Mouse (Mus musculus): ENCODE results near the gene Ncoa5.

Ncoa5 gene

DNA sequence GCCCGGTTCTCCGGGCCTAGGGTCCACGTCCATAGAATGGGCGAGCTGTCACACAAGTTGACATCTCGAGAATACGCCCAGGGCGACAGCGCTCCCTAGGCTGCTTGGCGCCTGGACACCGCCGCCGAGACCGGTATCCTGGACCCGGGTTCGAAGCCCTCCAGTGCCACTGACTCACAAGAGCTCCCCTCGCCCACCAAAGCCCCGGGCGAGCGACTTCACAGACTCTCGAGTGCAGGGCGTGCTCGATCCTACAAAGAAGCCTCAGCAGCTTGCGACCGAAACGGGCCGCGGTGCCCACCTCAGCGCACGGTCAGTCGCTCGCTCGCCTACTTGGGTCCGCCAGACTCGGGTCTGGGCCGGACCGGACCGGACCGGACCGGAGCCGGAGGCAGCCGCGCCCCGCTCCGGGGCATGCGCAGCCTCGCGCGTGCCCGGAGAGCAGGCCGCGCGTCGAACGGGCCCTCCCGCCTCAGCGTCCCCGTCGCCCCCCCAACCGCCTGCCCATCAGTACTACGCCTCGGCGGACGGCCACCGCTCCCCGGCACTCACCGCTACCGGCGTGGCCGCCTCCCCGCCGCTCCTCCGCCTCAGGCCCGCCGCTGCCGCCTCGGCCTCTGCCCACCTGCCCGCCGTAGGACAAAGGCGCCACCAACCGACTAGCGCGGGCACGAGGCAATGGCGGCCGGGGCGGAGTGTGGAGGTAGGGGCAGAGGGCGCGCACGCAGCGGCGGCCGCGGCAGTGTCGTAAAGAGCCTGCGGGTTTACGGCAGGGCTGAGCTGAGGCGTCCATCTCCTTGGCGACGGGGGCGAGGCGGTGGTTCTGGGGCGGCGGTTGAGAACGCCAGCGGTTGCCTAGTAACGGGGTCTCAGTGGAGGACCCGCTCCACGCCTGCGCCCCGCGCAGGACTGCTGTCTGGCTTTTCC lies at the start of gene Ncoa5:
TSS of gene Ncoa5 (minus strand) at position 737 of the 927 bp plus-strand sequence.
- peak; percentile 86 for DNase-seq (ENCODE audit: low read depth)

DNA sequence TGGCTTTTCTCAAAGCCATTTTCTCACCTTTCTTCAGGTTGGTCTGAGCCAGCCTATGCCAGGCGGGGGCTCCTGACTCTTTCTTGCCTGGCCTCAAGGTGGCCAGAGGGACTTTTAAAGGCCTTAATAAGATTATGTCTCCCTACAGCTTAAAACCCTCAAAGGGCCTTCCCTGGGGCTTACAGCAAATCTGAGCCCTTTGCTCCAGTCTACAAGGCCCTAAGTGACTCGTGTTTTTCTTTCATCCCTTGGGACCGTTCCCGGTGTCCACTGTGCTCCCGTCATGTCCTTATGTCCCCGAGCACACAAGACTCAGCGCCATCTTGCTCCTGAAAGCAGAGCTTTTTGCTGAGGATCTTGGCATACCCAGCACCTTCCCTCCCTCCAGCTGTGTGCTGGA lies 46.6 kb upstream of the Ncoa5 start:
- no peak for DNase-seq (ENCODE audit: low read depth)

DNA sequence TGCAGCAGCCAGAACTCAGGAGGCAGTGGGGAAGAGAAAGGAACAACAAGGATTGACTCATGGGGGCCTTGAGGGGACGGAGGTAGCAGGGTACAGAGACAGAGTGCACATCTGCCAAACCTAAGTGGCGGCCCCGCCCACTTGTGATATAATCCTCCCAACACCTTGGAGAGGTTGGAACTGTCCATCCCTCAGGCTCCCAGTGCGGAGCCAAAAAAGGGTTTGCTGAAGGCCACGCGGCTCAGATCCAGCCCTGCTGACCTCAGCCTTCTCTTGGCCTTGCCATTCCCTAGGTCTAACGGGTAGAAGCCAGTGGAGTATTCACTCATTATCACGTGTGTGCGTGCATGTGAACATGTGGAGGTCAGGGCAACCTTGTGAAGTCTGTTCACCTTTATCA lies 46.0 kb upstream of the Ncoa5 start:
- DNase-seq (ENCODE audit: low read depth), result no peak

DNA sequence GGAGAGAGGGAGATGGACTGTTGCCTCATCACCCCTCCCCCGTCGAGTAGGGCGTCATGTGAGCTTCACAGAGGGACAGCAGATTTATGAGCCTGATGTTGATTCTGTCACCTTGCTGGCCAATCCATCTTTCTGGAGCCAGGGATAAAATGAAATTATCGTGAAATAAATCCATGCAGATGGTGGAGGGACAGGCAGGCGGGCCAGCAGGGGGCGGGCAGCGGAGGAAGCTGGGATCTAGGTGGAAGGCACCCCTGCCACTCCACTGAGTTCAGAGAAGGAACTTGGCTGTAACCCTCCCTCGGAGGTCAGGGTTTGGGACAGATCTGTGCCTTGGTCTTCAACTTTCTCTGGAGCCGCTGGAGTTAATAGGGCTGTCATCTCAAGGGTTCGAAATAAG lies 43.9 kb upstream of the Ncoa5 start:
- no peak for DNase-seq (ENCODE audit: low read depth)

DNA sequence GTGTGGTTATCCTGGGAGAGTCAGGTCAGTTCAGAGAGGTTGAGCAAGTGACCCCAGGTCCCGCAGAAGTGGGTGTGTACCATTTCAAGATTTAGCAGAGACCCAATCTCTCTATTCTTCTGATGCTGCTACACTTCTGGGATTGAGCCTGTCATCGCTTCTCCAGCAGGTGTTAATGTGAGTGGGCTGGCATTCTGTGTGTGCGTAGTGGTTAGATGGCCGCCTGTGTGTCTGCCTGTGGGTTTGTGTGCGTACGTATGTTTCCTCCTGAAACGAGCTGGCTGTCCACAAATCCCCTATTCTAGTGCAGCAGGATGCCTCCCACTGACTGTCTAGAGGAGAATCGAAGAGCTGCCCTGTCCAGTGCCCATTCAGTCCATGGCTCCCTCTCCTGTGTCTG lies 43.4 kb upstream of the Ncoa5 start:
- DNase-seq (ENCODE audit: low read depth), result no peak

DNA sequence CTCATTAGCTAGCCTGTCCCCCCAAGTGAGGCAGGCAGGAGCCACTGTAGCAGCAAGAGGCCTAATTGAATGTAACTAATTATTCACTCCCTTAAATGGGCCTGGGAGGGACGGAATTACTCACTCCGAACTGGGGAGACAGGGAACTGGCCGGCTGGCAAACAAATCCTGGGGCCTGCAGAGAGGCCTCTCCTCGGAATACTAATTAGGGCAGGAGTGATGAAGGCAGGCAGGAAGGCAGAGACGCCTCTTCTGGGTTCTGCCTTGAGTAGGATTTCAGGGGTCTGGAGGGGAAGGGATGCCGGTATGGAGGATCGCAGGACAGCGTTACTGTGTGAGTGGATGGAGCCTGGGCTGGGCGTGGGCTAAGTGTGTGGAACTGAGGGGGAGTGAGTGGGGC lies 42.4 kb upstream of the Ncoa5 start:
- DNase-seq (ENCODE audit: low read depth), result no peak

DNA sequence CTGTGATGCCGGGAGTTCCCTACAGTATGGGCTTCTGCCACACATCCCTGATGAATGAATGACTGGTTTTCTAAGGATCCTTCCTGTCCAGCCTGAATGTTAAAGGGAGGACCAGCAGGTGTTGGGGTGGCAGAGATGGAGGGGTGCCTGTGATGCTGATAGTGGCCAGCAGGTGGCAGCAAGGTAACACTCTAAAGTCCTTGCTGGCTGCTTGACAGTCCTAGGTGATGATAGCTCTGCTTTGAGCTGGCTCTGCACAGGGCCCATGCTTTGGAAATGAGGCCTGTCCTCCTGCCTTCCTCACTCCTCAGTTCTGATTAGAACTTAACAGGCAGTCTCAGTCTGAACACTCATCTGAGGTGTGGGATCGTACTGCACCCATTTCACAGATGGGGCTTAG lies 40.3 kb upstream of the Ncoa5 start:
- DNase-seq (ENCODE audit: low read depth), result peak; percentile 39

DNA sequence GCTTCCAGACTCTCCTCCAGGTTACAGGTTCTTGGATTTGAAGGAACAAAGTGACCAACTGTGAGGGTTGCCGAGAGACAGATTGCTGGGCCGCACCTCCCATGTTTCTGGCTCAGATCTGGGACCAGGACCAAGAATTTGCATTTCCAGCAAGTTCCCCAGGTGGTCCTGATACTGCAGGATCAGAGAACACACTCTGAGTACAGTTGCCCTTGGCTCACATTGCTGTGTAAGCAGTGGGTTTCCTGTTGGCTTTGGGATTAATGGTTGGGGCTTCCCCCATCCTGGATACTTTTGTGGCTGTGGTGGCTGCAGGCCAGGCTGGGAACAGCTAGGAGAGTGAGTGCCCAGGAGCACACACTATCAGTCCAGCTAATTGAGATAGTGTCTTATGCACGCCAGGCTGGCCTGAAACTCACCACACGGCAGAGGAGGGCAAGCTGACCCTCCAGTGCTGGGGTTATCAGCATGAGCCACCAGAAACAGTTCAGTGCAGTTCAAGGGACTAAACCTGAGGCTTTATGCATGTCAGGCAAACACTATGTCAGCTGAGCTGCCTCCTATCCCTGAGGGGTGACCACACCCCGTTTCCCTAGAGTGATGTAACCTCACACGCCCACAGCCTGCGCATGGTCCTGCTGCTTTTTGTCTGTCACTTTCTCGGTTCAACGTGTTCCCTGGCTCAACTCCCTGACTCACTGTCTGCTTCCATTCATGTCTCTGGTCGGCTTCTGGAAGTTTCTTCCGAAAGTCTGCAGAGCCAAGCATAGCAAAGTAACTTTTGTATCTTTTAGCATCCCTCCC lies 39.6 kb upstream of the Ncoa5 start:
- DNase-seq (ENCODE audit: low read depth), result no peak

DNA sequence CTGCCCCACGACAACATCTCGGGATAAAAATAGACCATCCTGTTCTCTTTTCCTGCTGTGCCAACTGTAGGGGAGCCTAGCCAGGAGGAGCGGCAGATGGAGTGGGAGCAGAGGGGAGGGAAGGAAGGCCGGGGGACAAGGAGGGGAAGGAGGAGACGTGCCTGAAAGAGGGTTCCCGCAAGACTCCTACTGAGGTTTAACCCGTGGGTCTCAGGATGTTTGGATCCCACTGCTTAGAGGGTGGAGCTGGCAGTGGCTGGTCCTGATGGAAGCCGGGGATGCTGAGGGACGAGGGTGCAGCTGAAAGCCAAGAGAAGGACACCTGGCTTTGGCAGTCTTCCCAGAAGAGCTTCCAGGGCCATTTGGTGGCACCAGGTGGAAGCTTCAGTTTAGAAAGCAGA lies 38.7 kb upstream of the Ncoa5 start:
- DNase-seq (ENCODE audit: low read depth), result no peak

DNA sequence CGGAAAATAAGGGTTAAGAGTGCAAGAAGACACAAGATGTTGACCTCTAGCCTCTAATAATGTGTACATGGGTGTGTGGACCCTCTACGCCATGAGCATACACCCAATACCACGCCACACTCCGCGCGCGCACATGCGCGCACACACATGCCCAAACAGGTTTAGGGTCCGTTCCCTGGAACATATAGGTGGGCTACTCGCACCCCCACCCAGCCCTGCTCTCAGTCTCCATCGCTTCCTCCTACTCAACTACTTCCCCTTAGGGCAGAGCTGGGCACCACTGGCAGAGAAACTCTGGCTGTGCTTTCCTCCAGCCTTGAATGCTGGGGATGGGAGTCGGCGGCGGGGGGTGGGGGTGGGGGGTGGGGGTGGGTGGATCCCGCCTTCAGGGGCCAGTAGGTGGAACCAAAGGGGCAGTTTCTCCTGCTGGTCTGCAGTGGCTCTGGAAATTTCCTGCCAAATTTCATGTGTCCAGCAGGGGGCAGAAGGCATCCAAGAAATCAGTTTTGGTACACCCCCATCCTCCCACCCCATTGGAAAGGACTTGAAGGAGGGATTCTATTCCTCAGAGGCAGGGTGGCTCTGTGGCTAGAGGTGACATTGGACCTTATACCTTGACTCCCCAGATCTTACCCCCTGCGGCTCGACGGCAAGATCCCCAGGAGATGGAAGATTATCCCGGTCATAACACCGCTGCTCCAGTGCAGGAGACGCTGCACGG lies 35.6 kb upstream of the Ncoa5 start:
- DNase-seq (ENCODE audit: low read depth), result peak; percentile 26

DNA sequence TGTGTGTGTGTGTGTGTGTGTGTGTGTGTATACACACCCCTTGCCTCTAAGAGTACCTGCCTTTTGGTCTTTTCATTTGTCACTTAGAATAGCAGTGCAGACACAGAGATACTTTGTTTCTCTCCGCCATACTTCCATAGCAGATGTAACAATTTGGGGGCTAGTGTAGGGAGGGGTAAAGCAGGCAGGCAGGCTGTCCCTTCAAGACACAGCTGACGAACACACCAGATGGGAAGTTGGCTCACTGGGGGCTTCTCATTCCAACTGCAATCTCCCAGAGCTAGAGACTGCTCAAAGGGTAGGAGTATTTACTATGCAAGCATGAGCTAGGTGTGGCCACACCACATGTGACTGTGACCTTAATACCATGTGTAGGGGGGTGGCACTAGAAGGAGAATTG lies 34.1 kb upstream of the Ncoa5 start:
- DNase-seq (ENCODE audit: low read depth), result no peak

DNA sequence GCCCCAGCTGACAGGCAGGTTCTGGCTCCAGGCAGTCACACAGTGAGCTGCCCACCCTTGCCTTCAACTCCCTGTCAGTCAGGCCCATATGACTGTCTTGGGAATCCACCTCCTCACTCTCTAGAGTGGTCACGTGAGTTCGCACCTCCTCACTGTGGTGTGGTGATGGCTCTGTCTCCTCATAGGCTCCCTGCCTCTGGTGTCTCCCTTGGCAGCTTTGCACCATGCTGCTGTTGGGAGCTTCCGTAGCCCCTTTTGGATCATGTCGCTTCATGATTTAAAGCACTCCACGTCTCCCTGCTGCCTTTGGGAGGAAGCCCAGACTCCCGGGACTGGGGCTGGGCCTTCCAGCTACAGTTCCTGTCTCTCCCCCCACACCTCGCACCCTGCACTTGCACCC lies 29.8 kb upstream of the Ncoa5 start:
- DNase-seq (ENCODE audit: low read depth), result no peak

DNA sequence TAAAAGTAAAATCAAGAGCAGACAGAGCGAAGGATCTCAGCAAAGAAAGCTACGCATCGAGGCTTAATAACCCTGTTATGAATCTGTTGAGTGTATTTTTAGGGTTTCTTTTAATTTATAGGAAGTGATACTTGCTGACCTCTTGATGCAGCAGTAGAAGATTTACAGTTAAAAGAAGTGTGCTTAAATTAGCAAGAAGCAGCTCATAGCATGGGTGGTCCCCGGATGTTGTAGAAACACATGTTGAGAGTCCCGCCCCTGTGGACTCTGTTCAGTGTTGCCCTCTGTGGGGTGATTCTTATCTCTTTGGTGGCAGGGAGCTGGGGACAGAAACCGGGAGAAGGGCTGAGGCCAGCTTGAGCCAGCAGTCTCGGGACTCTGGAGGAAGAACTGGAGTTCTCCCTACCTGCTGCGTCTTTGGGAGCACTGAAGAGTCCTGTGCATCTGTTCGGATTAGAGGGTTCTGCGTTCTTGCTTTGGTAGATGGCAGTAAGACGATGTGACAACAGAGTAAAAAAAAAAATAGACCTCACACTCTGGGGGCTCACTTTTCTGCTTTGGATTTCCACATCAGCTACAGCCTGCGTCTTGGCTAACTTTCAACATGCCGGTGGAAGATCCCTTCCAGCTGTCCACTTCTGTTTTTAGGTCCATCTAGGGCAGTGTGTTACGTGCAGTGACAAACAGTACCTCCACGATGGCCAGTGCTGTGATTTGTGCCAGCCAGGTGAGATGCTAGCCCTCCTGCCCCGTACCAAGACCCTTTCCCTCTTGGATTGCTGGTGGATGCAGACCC lies 27.2 kb upstream of the Ncoa5 start:
- no peak for DNase-seq (ENCODE audit: low read depth)

DNA sequence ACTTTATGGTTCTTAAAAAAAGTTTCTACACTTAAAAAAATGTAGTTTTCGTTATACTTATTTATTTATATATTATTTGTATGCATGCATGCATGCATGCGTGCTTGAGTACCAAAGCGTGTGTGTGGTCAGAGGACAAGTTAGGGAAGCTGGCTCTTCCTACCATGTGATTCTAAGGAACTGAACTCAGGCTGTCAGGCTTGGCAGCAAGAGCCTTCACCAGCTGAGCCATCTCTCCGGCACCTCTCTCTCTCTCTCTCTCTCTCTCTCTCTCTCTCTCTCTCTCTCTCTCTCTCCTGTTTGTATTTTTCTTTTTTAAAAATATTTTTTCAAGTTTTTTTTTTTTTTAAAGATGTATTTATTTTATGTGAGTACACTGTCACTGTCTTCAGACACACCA lies 25.3 kb upstream of the Ncoa5 start:
- DNase-seq (ENCODE audit: low read depth), result no peak

DNA sequence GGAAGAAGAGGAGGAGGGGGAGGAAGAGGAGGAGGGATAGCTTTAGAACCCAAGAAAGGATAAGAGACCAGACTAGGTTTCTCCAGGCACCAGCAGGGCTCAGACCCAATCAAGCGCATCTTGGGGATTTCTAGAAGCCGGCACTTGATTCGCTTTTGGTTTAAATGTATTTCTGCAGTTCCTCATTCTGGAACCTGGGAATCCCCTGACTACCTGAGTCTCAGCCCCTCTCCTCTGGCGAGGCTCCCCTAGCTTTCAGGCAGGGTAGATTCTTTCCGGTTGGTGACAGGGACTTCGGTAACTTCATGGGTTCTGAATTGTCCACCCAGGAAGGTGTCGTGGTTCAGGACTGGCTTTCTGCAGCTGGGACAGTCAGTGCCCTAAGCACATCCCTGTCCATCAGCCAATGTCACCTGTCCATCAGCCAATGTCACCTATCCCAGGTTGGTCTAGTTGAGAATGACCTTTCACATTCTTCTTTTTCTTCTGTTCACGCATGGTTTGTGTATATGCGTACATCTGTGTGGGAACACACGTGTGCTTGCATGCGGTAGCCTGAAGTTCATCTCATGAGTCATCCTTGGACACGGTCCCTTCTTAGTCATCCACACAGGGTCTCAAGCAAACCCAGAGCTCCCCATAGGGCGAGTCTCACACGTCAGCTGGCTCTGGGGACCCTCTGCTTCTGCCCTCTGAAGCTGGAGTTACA lies 21.9 kb upstream of the Ncoa5 start:
- no peak for DNase-seq (ENCODE audit: low read depth)

DNA sequence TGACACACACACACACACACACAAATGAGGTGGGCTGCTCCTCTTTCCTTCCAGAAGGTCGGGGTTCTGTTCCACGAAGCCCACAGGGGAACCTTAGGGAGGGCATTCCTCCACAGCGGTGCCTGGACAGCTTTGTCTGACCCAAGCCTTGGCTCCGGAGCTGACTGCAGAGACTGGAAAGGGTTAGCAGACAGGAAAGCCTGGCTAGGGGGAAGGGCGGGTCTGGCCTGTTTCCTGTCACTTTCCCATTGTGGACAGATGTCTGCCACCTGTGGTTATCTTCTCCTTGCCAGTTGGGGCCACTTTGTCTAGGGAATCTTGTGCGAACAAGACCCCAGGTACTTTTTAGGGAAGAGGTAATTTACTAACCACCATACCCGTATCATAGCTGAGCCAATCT lies 21.2 kb upstream of the Ncoa5 start:
- DNase-seq (ENCODE audit: low read depth), result no peak

DNA sequence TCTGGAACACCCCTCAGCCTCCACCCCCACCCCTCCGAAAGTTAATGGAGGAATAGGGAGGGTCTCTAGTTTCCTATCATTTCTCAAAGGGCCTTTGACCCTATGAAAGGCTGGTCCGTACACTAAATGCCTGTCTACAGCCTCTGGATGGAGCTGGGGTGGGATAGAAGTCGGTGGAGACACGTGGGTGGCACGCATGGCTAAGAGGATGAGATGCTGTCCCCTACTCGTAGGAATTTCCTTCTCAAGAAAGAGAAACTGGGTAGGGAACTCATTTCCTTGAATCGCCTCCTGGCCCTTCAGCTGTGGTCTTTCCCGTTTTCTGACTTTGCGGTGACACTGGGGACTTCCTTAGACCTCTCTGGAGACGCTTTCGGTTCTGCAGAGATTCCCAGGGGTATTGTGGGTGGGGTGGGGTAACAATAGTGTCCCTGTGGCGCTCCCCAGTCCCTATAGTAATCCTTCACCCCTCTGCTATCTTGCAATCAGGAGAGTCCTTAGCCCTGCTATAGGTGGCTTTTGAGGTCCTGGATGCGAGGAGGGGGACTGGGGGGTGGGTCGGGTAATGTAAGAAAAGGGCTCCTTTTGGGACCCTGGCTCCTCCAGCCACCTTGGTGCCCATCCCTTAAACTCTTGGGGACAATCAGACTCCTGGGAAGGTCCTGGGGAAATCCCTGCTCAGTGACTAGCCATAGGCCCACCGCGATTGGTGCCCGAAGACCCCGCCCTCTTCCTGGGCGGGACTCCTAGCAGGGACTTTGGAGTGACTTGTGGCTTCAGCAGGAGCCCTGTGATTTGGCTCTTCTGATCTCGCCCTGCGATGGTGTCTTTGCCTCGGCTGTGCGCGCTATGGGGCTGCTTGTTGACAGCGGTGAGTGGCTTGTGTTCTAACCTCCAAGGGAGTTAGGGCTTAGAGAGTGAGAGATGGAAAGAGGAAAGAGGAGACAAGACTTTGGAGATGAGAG lies 20.5 kb upstream of the Ncoa5 start, which contains the start of gene Cd40:
TSS of gene Cd40 (plus strand) at position 740 of the 965 bp plus-strand sequence.
- no peak for DNase-seq (ENCODE audit: low read depth)

DNA sequence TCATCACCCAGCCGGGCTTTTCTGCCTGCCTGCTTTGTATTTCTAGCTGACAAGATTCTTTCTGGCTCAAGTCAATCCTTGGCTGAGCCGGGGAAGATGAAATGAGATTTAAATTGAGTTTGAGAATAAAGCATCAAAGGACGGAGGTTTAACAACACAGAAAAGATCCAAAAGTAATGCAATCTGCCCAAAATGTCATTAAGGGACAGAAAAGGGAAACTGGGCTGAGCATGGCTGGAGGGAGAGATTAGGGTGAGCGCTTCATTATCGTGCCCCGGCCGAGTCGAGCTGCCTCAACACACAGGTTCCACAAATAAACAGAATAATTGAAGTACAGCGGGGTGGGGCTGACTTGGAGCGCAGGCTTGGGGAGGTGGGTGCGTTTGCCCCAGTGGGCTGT lies 16.9 kb upstream of the Ncoa5 start:
- DNase-seq (ENCODE audit: low read depth), result no peak

DNA sequence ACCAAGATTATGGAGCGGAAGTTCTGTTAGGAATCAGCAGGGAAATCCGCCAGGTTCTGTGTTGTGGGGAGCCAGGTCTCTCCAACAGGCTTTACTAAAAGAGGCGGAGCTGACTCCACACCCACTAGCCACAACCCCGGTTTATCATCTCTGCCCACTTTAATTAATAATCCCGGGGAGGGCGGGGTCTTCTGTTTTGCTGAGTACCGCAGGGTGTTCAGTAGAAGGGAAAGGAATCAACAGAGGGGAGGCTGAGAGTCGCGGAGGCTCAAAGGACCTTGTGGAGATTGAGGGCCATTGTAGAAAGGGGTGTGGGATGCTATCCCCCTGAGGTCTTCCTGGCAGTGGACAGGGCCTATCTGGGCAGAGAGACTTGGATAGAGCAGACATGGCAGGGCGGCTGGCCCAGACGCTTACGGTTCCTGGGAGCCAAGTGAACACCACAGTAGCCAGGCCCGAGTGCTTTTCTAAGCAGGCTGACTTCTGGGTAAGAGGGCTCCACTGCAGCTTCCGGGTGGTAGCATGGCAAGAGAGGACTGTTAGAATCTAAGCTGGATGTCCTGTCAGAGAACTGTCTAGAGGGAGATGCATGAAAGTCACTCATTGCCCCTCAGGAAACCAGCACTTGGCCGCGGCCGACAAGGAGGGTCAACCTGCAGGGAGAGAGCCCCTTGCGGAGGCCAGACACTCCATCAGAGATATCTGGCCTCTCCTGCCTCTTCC lies 16.3 kb upstream of the Ncoa5 start:
- no peak for DNase-seq (ENCODE audit: low read depth)
